Mouse (Mus musculus): ENCODE measurements around the gene Thap11. TPM values are rescaled to one million over a fixed set of nuclear protein-coding genes. Genes with fewer than 3 reads are reported as not detected.

Gene Thap11
- total RNA-seq, 2 experiments from 2014 or later = 27.5 to 31.9 TPM

DNA sequence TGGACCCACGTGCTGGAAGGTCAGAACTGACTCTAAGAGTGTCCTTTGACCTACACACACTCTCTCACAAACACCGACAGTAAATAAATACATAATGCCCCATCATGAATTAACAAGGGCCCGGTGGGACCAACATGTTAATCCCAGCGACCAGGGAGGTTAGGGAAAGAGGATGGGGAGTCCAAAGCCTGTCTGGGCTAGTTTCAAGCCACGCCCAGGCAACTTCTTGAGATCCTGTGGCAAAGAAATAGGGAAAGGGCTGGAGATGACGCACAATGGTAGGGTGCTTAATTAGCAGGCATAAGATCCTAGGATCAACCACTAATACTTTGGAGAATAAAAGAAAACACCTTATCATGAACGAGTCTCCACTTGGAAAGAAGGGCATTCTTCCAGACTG lies 4.3 kb upstream of the Thap11 start:
- no peak for DNase-seq
- intact Hi-C loops (cut with DNase I) = loop anchor here (5.0 kb wide), 1 partner anchor 143 kb away; the partner anchor contains the start of genes 4933405L10Rik and Enkd1

DNA sequence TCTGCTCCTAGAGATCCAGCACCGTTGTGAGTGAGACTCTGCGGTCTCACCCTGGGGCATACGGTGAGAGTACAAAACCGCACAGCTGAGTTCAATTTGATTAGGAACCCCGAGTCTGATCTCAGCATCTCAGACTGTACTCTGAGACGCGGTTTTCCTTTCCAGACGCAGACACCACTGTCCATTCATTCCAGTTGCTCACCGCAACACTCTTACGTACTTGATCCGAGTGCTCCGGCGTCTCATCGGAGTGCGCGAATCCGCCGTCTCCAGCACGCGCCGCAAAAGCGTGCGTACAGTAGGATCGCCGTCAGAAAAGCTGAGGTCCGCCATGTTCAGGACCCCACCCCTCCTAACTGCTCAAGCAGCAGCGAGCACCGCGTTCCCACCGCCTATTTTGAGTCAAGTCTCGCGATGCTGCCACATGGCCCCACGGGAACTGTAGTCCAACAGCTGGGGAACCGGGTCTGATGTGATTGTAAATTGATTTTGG lies 3.2 kb upstream of the Thap11 start:
- peak; percentile 93 to 94 for DNase-seq
- intact Hi-C loops (cut with DNase I) = loop anchor here (5.0 kb wide), 1 partner anchor 144 kb away; the partner anchor contains the start of genes 4933405L10Rik and Enkd1

GRCm38 (mm10) chr8:105852146-105852729 lies 2.7 kb upstream of the Thap11 start:
- intact Hi-C loops (cut with DNase I) = loop anchor here (5.0 kb wide), 1 partner anchor 145 kb away; the partner anchor contains the start of genes 4933405L10Rik and Enkd1
- DNase-seq = peak in 1 of 2 experiments; percentile 14

DNA sequence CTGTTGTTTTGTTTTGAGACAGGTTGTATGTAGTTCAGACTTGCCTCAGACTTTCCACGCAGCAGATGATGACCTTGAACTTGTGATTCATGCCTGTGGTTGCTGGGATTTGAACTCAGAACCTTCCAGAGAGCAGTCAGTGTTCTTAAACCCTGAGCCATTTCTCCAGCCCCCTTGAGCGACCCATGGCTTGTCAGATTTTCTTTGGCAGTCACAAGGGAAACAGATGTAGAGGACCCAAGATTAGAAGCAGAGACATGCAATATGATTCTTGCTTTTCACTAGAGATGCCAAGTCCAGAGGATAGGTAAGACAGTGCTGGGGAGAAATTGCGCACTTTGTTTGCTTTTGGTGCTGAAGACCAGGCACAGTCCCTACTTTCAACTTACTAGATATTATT lies 1.8 kb upstream of the Thap11 start, which contains the start of gene Cenpt:
TSS of gene Cenpt (minus strand) at position 101 of the 400 bp plus-strand sequence.
- intact Hi-C loops (cut with DNase I) = loop anchor here (5.0 kb wide), 1 partner anchor 146 kb away; the partner anchor contains the start of genes 4933405L10Rik and Enkd1
- no peak for DNase-seq

DNA sequence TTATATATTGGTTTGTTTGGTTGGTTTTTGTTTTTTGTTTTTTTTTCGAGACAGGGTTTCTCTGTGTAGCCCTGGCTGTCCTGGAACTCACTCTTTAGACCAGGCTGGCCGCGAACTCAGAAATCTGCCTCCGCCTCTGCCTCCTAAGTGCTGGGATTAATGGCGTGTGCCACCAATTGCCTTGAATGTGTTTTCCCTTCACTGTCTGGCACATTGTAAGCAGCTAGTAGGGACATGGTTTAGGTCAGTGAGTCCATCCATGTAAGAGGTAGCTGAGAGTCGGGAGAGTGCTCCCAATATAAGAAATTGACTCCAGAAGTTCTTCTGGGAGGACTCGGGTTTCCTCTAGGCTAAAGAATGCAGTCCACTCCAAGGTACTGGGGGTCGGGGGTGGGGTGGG lies 629 bp upstream of the Thap11 start:
- intact Hi-C loops (cut with DNase I) = loop anchor here (5.0 kb wide), 1 partner anchor 147 kb away; the partner anchor contains the start of genes 4933405L10Rik and Enkd1
- no peak for DNase-seq

GRCm38 (mm10) chr8:105855248-105856167 lies 576 bp downstream of the Thap11 start:
- peak in 1 of 2 experiments; percentile 71 for DNase-seq
- intact Hi-C loops (cut with DNase I) = no loop called here

GRCm38 (mm10) chr8:105856168-105856835 lies 1.4 kb downstream of the Thap11 start:
- intact Hi-C loops (cut with DNase I) = no loop called here
- DNase-seq = no peak

DNA sequence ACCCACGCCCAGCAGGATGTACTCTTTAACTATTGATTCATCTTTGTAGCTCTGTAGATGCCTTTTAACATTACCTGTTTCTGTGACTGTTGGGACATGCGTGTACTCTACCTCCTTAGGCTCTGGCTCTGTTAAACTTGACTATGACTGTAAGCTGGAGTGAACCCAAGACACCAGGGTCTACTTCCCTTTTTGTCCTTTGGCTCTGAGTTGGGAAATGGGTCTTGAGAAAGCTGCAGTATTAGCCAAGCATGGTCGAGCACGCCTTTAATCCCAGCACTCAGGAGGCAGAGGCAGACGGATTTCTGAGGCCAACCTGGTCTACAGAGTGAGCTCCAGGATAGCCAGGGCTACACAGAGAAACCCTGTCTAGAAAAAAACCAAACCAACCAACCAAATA lies 3.6 kb downstream of the Thap11 start:
- intact Hi-C loops (cut with DNase I) = no loop called here

GRCm38 (mm10) chr8:105859314-105859713 lies 4.4 kb downstream of the Thap11 start:
- DNase-seq = no peak
- intact Hi-C loops (cut with DNase I) = no loop called here

More for the DNA sequence above, 3.6 kb downstream of the Thap11 start:
- DNase-seq = no peak

DNA sequence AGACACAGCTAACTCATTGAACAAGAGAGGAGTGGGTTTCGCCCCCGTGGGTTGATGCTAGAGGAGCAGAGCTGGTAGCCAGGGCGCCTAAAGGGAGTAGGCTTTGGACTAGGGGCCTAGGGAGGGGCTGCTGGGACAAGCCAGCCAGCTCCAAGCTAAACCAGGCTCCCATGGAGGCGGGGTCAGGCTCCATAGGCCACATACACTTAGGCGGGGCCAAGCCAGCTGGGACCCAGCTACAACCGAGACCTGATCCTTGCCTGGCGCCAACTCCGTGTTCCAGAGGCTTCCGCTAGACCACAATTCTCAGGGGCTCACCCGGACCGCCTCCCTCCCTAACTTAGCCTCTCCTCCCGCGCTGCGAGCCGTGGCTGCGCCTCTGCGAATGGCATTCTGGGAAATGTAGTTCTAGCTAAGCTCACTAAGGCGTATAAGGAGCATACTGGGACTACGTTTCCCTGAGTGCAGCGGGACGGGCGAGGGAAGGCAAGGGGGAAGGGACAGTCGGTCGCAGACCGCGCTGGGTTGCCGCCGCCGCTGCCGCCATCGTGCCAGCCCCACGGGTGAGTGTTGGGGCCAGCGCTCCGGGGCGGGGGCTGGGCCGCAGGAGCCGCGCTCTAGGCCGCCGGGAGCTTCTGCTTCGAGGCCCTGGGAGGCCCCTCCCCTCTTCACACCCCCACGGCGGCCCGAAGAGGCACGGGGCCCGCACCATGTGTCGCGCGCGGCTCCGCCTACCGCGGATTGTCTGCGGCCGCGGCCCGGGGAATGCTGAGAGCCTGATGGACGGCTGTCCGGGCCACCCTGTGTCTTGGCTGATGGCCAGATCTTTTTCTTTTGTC lies 5.4 kb downstream of the Thap11 start, which contains the start of gene Nutf2:
TSS of gene Nutf2 (plus strand) at position 438 of the 839 bp plus-strand sequence.
- intact Hi-C loops (cut with DNase I) = loop anchor here (2.0 kb wide), 2 partner anchors 20 to 38 kb away; partner anchors contain the start of gene Edc4

DNA sequence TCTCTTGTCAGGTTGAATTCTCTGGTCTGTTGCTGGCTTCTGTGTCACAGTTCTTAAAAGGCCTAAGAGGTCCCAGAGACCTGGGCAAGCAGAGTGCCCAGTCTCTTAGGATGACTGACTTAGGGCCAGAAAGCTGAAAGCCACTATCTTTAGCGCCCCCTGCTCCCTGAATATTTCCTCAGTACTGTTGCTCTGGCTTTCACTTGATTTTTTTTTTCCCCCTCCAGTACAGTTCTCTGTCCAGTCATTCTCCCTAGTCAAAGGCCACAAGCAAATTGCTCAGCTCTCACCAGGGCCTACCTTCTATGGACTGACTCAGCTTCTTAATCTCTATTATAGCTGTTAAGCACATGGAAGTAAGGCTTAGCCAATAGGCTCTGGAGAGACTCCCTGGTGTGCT lies 7.0 kb downstream of the Thap11 start:
- intact Hi-C loops (cut with DNase I) = loop anchor here (2.0 kb wide), 2 partner anchors 19 to 37 kb away; partner anchors contain the start of gene Edc4
- peak; percentile 22 to 31 for DNase-seq

More for the DNA sequence above, 5.4 kb downstream of the Thap11 start, which contains the start of gene Nutf2:
- peak; percentile 95 to 98 for DNase-seq

GRCm38 (mm10) chr8:105866364-105867029 lies 11.6 kb downstream of the Thap11 start:
- no peak for DNase-seq
- intact Hi-C loops (cut with DNase I) = no loop called here

- intact Hi-C loops (cut with DNase I) = no loop called here
- peak; percentile 60 to 66 for DNase-seq
These were observed 19.4 kb downstream of the Thap11 start for GRCm38 (mm10) chr8:105874301-105874700.

DNA sequence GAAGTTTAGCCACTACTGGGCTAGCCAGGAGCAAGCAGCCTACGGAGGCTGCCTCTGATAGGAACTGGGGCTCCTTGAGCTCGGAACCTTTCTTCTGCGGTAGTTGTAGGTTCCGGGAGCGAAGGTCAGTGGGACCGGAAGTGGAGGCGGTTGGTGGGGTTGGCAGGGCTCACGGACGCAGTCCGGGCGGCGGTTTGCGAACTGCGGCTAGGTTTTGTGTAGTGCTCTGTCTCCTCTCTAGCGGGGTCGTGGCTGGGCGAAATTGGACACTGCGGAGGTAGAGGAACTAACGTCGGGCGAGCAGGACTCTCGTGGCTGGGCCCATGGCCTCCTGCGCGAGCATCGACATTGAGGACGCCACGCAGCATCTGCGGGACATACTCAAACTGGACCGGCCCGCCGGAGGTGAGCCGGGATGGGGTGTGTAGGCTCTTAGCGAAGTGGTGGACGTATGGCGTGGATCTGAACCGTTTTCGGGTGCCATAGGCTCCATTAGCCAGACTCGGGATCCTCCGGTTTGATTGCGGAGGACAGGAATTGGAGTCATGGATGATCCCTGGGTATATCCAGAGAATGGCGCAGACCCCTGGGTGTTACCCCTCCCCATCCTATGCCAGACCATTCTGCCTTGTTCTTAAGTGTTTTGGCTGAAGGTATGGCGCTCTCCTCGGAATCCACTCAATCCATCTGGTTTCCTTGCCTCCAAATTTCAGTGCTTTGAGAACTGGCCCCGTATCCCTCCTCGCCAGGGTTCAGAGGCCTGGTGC lies 26.0 kb downstream of the Thap11 start, which contains the start of gene Edc4:
TSS of gene Edc4 (plus strand) at position 128 of the 767 bp plus-strand sequence.
- intact Hi-C loops (cut with DNase I) = loop anchor here (2.0 kb wide), 1 partner anchor 20 kb away; the partner anchor contains the start of gene Nutf2
- DNase-seq = peak; percentile 91 to 94

DNA sequence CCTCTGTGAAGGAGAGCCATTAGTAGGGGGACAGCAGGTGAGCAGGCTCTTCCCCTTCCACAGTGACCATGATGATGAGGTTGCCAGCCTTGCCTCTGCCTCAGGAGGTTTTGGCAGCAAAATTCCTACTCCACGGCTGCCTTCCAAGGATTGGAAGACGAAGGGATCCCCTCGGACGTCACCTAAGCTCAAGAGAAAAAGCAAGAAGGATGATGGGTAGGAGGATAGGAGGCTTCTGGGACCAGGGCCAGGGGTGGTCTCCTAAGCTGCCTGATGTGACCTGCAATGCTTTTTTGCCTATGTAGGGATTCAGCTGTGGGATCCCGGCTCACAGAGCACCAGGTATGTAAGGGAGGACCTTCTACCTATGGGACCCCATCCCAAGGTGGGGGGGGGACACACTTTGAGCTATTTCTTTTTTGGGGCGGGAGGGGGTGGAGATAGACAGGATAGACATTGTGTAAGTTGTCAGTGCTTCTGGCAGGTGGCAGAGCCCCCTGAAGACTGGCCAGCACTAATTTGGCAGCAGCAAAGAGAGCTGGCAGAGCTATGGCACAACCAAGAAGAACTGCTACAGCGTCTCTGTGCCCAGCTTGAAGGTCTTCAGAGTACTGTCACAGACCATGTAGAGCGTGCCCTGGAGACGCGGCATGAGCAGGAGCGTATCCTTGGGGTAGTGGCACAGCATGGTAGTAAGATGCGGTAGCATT lies 35.0 kb downstream of the Thap11 start:
- intact Hi-C loops (cut with DNase I) = no loop called here

GRCm38 (mm10) chr8:105890870-105891269 lies 35.9 kb downstream of the Thap11 start:
- intact Hi-C loops (cut with DNase I) = no loop called here
- DNase-seq = peak; percentile 27 to 43

More for the DNA sequence above, 35.0 kb downstream of the Thap11 start:
- no peak for DNase-seq

GRCm38 (mm10) chr8:105892432-105892831 lies 37.5 kb downstream of the Thap11 start:
- intact Hi-C loops (cut with DNase I) = no loop called here
- no peak for DNase-seq
